Mouse (Mus musculus): ENCODE measurements around the gene Ltbr.

- no peak for TF ChIP-seq POLR2A (IDR thresholded peaks at IDR 0.05; ENCODE audit: control insufficient read depth, low read depth, low read length)
- TF ChIP-seq CTCF (IDR thresholded peaks at IDR 0.05; ENCODE audit: control insufficient read depth, insufficient read depth, insufficient replicate concordance, low read depth, low read length), result no peak
Observed at GRCm38 (mm10) chr6:125363021-125363420, 49.3 kb upstream of the Ltbr start.
